Mouse (Mus musculus): Measurements from ENCODE around the gene Plcl1.

Plcl1 gene

DNA sequence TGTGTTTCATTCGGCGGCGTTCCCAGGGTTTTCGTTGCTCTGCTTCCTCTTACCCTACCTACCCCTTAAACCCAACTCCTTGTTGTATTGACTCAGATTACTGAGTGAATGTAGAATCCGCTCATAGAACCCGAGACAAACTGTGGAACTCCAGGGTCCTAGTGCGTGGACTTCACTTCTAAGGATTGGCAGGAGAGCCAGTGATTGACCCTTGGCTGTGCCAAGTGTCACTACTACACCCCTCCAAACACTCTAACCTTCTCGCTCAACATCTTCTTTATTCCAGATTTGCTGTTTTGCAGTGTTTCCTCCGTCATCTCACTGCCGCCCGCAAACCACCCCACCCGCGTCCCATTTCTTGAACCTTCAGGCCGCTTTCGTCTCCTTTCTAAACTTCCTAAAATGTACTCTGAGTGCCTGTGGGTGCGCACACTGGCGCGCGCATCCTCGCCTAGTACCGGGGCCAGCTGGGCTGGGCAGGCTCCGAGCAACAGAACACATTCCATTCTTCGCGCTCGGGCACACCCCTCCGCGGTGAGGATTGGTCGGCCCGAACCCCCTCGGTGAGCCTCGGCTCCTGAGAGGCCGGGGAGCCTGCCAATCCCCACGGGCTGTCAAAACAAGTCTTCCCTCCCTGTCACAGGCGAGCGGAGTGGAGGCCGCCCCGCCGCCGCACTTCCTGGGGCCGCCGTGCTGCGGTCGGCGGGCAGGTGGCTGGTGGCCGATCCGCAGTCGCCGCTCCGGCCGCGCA lies at the start of gene Plcl1:
Plcl1 (plus strand) TSS at position 650 of the 751 bp plus-strand sequence.
- in situ Hi-C loops (cut with MboI): loop anchor here (10.0 to 25.0 kb wide), 2 partner anchors 339 to 432 kb away; no protein-coding TSS in a partner anchor

DNA sequence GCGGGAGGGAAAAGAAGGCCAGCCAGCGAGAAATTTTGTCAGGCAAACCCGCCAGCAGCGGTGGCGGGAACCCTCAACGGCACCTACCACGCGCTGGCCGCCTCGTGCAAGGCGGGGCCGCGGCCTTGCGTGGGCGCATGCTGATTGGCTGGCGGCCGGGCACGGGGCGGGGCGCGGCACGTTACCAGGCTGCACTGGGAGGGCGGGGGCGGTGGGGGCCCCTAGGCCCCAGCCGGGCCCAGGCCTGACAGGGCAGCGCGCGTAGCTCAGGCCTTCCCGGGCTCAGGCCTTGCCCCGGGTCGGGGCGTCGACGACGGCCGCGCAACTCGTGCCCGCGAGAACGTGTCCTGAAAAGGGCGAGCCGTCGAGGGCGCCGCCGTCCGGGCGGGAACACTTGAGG lies 43.1 kb upstream of the Plcl1 start:
- in situ Hi-C loops (cut with MboI): no loop called here

GRCm38 (mm10) chr1:55363044-55363565 lies 42.6 kb upstream of the Plcl1 start, which contains the start of gene Boll:
TSS of gene Boll (minus strand) at chr1:55363469.
- in situ Hi-C loops (cut with MboI): no loop called here

GRCm38 (mm10) chr1:55363586-55363985 lies 42.1 kb upstream of the Plcl1 start:
- in situ Hi-C loops (cut with MboI): no loop called here

GRCm38 (mm10) chr1:55372626-55373025 lies 33.1 kb upstream of the Plcl1 start:
- in situ Hi-C loops (cut with MboI): loop anchor here (10.0 kb wide), 1 partner anchor 138 kb away; the partner anchor contains the start of gene Mars2

GRCm38 (mm10) chr1:55380527-55380926 lies 25.2 kb upstream of the Plcl1 start:
- in situ Hi-C loops (cut with MboI): no loop called here

GRCm38 (mm10) chr1:55383114-55383773 lies 22.5 kb upstream of the Plcl1 start:
- in situ Hi-C loops (cut with MboI): no loop called here

DNA sequence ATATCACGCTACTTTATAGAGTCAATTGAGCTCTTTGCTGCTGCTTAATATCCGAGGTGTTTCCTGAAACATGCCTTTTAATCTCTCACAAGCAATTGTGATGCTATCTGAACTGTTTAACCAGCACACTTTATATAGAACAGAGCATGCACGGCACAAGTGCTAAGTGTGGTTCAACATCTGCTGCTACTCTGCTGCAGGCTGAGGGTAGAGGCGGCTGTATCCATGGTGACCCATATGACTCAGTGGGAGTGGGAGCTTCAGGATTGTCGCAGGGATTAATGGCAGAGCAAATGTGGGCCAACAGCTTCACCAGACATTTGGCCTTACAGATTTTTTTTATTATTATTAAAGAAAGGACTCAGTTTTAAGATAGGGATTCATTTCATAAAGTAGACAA lies 5.8 kb upstream of the Plcl1 start:
- in situ Hi-C loops (cut with MboI): loop anchor here (10.0 to 25.0 kb wide), 2 partner anchors 345 to 437 kb away; no protein-coding TSS in a partner anchor

GRCm38 (mm10) chr1:55404439-55404838 lies 1.3 kb upstream of the Plcl1 start:
- in situ Hi-C loops (cut with MboI): loop anchor here (10.0 to 25.0 kb wide), 2 partner anchors 340 to 433 kb away; no protein-coding TSS in a partner anchor

GRCm38 (mm10) chr1:55406023-55406413 lies 297 bp downstream of the Plcl1 start:
- in situ Hi-C loops (cut with MboI): loop anchor here (10.0 to 25.0 kb wide), 2 partner anchors 339 to 431 kb away; no protein-coding TSS in a partner anchor

DNA sequence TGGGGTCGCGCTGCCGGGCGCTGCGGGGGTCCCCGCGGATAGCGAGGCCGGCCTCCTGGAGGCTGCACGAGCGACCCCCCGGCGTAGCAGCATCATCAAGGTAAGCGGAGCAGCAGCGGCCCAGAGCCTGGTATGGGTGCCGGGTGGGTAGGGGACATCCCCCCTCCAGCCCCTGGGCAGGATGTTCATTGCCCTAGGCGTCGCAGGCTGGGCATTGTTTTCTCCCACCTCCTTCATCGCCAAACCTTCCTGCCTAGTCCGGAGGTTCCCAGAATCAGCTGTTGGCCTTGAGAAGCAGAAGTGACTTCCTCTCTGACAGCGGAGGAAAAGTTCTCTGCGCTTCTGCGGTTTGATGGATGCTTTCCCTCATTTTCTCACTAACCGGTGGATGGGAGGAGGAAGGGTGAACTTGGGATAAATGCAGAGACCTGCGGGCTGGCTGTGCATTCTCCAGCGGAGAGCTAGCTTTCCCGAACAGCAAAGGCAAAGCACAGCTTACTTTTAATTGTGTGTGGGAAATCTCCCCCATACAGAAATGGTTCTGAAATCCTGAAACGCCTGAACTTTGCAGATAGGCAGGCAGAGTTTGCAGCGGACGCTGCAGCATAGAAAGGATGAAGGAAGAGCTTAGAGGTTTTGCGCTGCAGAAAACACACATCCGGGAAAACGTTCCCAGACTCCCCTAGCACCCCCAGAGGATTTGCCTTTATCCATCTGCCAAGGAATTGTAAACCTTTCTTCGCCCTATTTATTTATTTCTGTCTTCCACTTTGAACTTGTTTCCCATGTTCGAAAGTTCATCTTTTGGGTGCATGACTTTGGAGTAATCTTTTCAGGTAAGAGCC lies 1.0 kb downstream of the Plcl1 start:
- in situ Hi-C loops (cut with MboI): loop anchor here (10.0 to 25.0 kb wide), 2 partner anchors 338 to 431 kb away; no protein-coding TSS in a partner anchor

- in situ Hi-C loops (cut with MboI): loop anchor here (25.0 kb wide), 1 partner anchor 427 kb away; no protein-coding TSS in a partner anchor
Observed at GRCm38 (mm10) chr1:55410670-55411069, 4.9 kb downstream of the Plcl1 start.

DNA sequence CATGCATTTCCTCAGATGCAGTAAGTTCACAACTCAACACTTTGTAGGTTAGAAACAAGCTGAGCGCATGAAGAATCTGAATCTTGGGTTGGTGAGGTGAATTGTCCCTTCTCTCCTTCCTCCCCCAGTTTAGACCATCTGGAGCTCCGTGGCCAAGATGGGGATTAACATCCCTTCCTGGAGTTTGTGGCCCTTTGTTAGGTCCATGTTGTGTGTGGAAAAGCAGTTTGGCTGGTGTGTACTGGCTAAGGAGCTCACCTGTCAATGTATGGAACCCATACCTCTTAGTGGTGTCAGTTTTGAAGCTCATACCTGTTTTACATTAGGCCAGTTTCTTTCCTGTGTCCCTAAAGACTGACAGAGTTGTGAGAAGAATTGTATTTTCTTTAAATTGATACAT lies 5.4 kb downstream of the Plcl1 start:
- in situ Hi-C loops (cut with MboI): loop anchor here (25.0 kb wide), 1 partner anchor 426 kb away; no protein-coding TSS in a partner anchor

- in situ Hi-C loops (cut with MboI): loop anchor here (25.0 kb wide), 1 partner anchor 425 kb away; no protein-coding TSS in a partner anchor
Observed at GRCm38 (mm10) chr1:55412569-55412968, 6.8 kb downstream of the Plcl1 start.

GRCm38 (mm10) chr1:55413534-55413933 lies 7.8 kb downstream of the Plcl1 start:
- in situ Hi-C loops (cut with MboI): loop anchor here (25.0 kb wide), 1 partner anchor 424 kb away; no protein-coding TSS in a partner anchor

GRCm38 (mm10) chr1:55418968-55419367 lies 13.2 kb downstream of the Plcl1 start:
- in situ Hi-C loops (cut with MboI): loop anchor here (25.0 kb wide), 1 partner anchor 418 kb away; no protein-coding TSS in a partner anchor

DNA sequence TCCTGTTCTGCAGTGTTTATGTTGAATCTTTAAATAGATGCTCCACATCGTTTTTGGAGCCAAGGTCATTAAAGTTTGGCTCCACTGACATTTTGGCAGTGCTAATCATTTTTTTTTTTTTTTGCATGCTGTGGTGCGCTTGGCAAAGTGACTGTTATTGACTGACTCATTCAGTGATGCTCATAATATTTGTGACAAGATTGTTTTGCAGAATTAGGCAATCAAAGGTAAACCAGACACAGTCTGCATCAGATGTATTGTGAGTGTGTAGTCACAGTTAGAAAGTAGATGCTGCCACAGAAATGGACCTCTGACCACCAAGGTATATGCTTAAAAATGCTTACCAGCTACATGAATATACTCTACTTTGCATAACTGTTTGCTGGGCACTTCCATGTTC lies 21.9 kb downstream of the Plcl1 start:
- in situ Hi-C loops (cut with MboI): no loop called here

DNA sequence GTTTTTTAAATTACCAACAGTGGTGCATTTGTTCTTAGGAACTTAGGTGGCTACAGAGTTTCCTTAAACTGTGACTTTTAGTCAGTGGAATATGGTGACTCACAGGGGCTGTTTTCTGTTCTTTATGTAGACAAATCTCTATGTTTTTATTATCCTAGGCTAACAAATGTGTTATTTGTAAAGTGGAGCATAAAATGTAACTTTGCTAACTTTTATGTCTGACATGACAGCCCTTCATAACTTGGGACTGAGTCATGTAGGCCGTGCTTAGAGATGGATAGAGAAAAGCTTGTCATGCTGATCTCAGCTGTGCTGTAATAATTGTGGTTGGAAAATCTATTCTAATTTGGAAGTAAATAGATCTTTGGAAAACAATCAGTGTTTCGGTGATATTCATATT lies 23.3 kb downstream of the Plcl1 start:
- in situ Hi-C loops (cut with MboI): no loop called here

DNA sequence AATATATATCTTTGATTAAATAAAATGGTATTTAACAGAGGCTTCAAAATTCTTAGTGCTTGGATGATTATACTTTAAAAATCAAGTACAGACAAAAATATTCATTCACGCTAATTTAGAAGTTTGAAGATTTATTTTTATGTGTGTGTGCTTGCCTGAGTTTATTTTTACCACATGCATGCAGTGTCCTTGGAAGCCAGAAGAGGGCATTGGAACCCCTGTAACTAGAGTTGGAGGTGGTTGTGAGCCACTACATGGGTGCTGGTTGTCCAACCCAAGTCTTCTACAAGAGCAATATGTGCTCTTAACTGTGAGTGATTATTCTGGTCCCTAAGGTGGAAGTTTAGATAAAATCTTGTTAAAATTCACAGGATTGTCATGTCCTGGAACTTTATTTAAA lies 24.0 kb downstream of the Plcl1 start:
- in situ Hi-C loops (cut with MboI): no loop called here

DNA sequence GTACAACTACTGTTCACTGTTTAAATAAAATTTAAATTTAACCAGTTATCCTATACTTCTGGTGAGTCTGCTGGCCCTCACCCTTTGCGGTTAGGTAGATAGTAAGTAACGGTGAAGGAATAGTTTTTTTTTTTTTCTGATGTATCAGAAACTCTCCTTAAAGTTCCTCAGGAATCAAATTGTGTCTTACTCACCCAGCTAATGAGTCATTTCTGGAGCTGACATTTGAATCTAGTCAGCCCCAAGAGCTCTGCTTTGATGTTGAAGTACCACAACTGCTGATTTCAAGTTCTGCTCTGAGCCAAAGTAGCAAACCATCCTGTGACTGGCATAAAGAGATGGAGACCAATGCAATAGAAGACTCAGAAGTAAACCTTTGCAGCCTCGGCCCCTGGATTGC lies 24.9 kb downstream of the Plcl1 start:
- in situ Hi-C loops (cut with MboI): no loop called here

DNA sequence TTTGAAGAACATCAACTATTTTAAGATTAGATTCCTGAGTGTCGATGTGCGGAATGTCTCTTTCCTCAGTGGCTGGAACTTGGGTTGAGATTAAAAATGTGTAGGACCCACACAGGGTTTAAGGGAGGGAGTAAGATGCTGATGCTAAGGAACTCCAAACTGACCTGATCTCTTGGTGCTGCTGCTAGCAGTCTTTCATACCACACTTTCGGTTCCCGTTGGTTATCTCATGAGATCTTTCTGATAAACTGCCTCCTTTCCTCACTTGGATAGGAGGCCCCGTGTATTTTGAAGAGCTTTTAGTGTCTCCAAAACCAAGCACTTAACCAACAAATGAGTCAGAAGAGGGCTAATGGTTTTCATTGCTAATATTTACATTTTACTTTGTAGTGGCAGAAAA lies 30.9 kb downstream of the Plcl1 start:
- in situ Hi-C loops (cut with MboI): no loop called here

All from mature B cell (primary cell).